Mouse (Mus musculus) olfactory bulb, adult 2 months (tissue): ENCODE measurements around the gene Ccdc3. TPM values are rescaled to one million over a fixed set of nuclear protein-coding genes. Genes with fewer than 3 reads are reported as not detected.

ENCODE experiments used
- H3K27ac ChIP-seq: fragments of 200-500 bp; 2 replicates; pipeline ENCODE4 v1.5.1; 2012; ENCODE audit warnings: low read depth, low read length; ENCODE audit not compliant: insufficient read depth
- H3K4me1 ChIP-seq: fragments of 200-500 bp; 2 replicates; pipeline ENCODE4 v1.6.1; 2012; ENCODE audit warnings: low read length; ENCODE audit not compliant: control insufficient read depth, insufficient read depth
- H3K4me3 ChIP-seq: fragments of 200-500 bp; 2 replicates; pipeline ENCODE4 v1.5.1; 2012; ENCODE audit warnings: mild to moderate bottlenecking, low read depth, low read length, moderate library complexity; ENCODE audit not compliant: insufficient read depth
- CTCF ChIP-seq: fragments of 200-500 bp; IDR thresholded peaks from 2 replicates; pipeline ENCODE4 v1.5.1; 2012; ENCODE audit warnings: low read depth, mild to moderate bottlenecking, low read length, moderate library complexity; ENCODE audit not compliant: insufficient read depth
- POLR2A ChIP-seq: fragments of 200-500 bp; IDR thresholded peaks from 2 replicates; pipeline ENCODE4 v1.6.1; 2012; ENCODE audit warnings: mild to moderate bottlenecking, low read depth, low read length, moderate library complexity; ENCODE audit not compliant: insufficient read depth
- WGBS: fragments of 180-500 bp; shearing (Covaris S2); methylation state at CpG from one replicate; pipeline ENCODE4 v1.1.7; 2018; 5-methylcytosine and 5-hydroxymethylcytosine counted together
- polyA plus RNA-seq: library from polyadenylated mRNA; stranded (reverse); fragments of >200 nt; gene quantifications from 2 replicates; pipeline ENCODE4 v1.2.4, GENCODE M21; 2012; ENCODE audit warnings: low replicate concordance; ENCODE audit not compliant: missing spikeins, insufficient read depth, insufficient read length

Ccdc3 gene
- polyA plus RNA-seq, 1 experiment, result not detected

DNA sequence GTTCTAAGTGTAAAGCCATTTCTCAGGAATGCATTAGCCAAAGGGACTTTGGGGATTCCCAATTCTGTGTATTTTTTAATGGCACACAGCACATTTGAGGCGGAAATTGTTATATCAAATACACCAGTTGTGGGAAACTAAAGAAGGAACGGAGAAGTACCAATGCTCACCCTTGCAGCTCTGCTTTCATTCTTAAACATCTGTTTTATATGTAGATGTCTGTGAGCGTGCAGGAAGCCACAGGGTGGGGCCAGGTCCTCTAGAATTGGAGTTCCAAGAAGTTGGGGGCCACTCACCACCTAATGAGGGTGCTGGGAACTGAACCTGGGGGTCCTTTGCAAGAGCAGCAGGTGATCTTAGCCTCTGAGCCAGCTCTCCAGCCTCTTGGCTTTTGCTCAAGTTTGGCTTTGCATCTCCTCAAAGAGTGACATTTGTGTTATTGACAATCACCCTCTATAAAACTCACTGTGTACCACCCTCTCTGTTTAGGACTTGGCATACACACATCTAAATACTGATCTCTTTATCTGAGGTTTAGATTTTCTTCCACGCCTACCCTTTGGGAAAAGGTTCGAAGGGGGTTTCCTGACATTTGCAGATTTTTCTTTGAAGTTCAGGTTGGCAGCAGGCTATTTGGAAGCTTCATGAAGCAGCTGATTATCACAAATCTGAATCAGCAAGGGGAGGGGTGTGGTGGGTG is 33.9 kb downstream of the Ccdc3 start:
- Histone ChIP-seq H3K4me3 (no peak overlapping the region), H3K27ac (no peak overlapping the region), H3K4me1 (0 out of 2 replicates have a peak, but pooled peaks cover 2% of the 10 kb centered on the region)
- TF ChIP-seq POLR2A (no peak), CTCF (no peak)
- 75% methylated on average over 5 of the region's 5 CpGs for whole genome bisulfite sequencing

DNA sequence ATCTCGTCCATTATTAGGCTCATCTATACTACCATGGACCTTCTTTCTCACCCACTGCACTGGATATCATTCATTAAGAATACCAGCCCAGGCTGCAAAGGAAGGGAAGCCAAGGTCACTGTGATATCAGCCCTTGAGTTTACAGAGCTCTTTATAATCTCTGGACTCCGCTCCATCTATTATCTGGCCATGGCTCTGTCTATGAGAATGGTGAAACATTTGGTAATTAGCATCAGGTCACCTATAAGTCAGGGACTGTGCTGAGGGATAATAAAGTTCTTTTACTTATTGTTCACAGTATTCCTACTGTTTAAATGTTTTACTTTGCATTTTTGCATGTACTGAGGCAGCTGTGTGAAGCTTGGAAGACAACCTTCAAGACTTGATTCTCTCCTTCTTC is 35.2 kb downstream of the Ccdc3 start:
- Histone ChIP-seq H3K4me3 (no peak overlapping the region), H3K4me1 (0 out of 2 replicates have a peak, but pooled peaks cover 2% of the 10 kb centered on the region), H3K27ac (no peak overlapping the region)
- WGBS, result 97% methylated on average over 2 of the region's 2 CpGs
- TF ChIP-seq POLR2A, result no peak

DNA sequence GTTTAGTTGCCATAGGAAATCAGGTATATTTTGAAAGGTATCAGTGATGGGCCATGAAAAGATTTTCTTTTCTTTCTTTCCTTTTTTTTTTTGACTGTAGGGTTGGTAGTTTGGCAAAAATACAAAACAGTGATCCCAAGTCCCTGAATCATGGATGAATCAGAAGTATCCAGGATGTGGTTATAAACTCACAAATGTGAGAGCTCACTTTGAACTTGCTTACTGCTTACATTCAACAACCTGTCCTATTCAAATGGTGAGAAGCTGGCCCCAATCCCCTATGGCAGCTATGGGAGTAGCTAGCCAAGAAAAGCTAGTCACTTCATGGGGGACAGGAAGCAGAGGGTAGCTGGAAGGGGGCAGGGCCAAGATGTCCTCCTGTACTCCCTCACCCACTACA is 37.1 kb downstream of the Ccdc3 start:
- no peak overlapping the region for H3K27ac ChIP-seq
- H3K4me3 ChIP-seq, result no peak overlapping the region
- H3K4me1 ChIP-seq, result 0 out of 2 replicates have a peak, but pooled peaks cover 2% of the 10 kb centered on the region
- TF ChIP-seq CTCF, result no peak
- TF ChIP-seq POLR2A, result no peak

DNA sequence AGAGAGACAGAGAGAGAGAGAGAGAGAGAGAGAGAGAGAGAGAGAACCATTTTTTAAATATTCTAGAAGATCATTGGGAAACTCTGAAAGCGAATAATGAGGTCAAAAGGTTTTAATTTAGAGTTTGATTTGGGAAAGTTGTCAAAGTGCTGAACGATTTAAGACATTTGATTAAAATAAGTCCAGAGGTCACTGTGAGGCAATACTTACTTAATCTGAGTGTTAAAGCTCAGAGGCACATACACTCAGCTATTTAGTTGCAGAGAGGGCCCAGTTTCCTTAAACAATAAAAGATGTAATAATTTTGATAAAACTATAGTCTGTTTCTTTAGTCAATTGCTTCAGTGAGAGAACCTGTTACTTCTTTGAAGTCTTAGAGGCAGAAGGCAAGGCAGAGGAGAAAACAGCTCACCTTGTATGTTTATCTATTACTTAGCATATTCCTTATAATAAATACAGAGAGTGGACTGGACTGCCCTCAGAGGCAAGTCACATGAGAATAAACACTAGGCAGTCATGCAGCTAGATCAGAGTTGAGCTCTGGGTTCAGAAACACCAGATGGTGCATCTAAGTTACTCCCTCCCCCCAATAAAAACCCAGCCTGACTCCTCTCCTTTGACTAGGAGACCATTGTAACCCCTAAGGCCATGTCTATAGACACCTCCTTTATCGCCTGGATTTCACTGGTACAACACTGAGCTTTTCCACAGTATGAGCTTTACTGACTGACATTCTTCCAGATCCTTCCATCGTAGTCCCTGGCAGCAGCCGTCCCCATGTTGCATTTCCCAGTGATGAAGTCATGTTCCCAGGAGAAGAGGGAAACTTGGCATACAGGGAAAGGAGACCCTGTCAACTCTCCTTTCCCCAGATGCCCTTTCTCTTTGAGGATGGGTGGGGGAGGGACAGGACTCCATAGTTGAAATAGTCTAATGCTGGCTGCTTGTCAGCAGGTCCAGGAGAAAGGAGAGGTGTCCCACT is 44.2 kb downstream of the Ccdc3 start:
- TF ChIP-seq POLR2A (no peak), CTCF (no peak)
- peaks cover 4% of the 10 kb centered on the region for H3K4me1 ChIP-seq
- WGBS, result 79% methylated on average over 5 of the region's 5 CpGs
- no peak overlapping the region for H3K4me3 ChIP-seq
- no peak overlapping the region for H3K27ac ChIP-seq

DNA sequence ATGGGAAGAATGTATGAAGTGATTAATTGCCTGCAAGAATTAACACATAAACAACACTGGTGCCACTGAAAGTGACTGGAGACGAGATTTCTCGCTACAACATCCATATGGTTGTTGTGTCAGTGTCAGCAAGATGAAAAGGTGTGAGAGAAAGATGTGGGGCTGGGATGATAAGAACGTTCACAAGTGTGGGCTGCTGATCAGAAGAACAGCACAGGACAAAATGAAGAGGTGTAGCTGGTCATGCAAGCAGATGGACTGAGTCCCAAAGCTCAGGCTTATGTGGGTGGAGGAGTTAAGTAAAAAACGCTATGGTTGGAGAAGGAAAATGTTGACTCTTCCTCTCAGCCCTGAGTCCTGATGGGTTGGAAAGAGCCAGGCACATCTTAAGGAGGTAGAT is 46.6 kb downstream of the Ccdc3 start:
- WGBS, result 90% methylated on average over 4 of the region's 4 CpGs
- TF ChIP-seq CTCF, result no peak
- no peak for TF ChIP-seq POLR2A
- no peak overlapping the region for H3K27ac ChIP-seq
- peaks cover 4% of the 10 kb centered on the region for H3K4me1 ChIP-seq
- no peak overlapping the region for H3K4me3 ChIP-seq

DNA sequence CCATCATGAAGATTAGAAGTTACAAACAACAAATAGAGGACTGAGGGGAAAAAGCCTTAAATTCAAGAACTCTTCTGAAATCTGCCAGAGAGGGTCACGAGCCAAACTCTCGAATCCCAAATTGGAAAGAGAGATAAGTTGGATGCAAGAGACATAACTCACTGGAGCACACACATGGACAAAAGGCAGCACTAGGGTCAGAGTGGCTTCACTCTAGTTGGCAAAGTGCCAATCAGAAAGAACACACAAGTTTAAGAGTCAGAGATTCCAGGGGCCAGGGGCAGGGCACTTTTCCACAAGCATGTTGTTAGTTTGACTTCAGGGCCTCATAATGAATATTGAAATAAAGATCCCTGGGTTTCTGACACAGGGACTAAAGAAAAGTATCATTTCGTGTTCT is 48.1 kb downstream of the Ccdc3 start:
- no peak overlapping the region for H3K4me3 ChIP-seq
- 92% methylated on average over 3 of the region's 3 CpGs for WGBS
- no peak for TF ChIP-seq CTCF
- no peak for TF ChIP-seq POLR2A
- no peak overlapping the region for H3K27ac ChIP-seq
- no peaks in the 10 kb centered on the region for H3K4me1 ChIP-seq

DNA sequence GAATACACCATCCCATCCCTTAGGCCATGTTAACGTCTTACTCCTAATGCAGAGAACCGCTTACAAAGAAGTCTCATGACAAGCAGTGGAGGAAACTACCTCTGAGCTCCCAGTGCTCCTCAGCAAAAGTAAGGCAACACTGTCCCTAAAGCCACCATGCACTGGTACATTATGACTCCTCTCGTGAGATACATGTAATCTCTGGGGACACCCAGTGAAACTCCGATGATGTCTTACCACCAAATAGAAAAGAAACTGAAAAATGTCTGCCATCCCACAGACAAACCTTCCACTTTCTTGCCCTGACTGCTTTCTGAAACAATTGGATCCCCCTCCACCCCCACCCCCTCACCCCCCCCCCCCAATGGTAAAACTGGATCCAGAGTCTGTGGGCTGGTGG is 54.6 kb downstream of the Ccdc3 start:
- Histone ChIP-seq H3K27ac (no peak overlapping the region), H3K4me1 (no peaks in the 10 kb centered on the region), H3K4me3 (no peak overlapping the region)
- TF ChIP-seq CTCF (no peak), POLR2A (no peak)
- WGBS, result 96% methylated on average over 4 of the region's 4 CpGs

DNA sequence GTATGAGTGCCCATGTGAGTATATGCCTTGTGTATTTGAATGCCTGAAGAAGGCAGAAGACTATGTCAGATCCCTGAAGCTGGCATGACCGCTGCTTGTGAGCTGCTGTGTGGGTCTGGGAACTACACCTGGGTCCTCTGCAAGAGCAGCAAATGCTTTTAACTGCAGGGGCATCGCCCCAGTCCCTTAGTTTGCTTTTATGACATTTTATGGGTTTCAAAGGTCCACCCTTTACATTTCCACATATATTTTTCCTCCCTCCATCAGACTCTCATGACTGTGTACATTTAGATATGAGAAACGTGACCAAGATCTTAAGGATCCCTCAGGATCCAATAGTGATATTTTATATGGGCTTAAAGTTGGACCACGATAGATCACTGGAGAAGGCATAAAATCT is 55.5 kb downstream of the Ccdc3 start:
- H3K27ac ChIP-seq, result no peak overlapping the region
- H3K4me1 ChIP-seq, result no peaks in the 10 kb centered on the region
- WGBS, result 91% methylated on average over 4 of the region's 4 CpGs
- H3K4me3 ChIP-seq, result no peak overlapping the region
- no peak for TF ChIP-seq CTCF
- TF ChIP-seq POLR2A, result no peak

DNA sequence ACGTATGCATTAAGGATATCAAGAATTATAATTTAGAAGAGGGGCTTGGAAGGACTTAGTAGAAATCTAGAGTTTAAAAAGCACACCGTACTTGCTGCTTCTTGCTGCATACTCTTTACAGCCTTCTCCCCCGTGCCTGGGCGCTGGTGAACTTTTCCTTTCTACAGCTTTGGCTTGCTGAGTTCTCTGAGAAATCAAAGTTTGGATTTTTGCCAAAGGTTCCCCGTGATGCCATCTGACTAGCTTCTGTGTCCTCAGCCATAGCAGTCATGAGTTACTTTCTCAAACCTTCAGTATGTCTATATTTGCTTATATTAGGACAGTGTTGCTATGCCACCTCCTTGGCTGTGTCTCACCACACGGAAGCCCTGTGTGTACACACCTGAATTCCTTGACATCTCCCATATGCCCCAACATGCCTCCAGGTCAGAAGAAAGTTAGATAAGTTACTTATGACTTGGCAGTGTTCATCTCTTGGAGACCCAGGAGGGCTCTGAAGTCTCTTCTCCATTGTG is 57.2 kb downstream of the Ccdc3 start:
- 61% methylated on average over 6 of the region's 6 CpGs for WGBS
- H3K4me3 ChIP-seq, result no peak overlapping the region
- TF ChIP-seq POLR2A (no peak), CTCF (no peak)
- no peak overlapping the region for H3K27ac ChIP-seq
- H3K4me1 ChIP-seq, result no peaks in the 10 kb centered on the region
